Comparison of ENCODE assay signal across 14 mouse cellular contexts in genomic region chr4:125275259-125275658, GRCm38 (mm10).
DNase-seq lines count a peak whose midpoint lies in the region; ATAC-seq lines count a peak whose summit lies in the region.
"Had no signal": no experiment of that assay in that cellular context is flagged by ENCODE, and none has a peak within 500 bp of the region (broad histone marks: within the 10 kb centered on the region; RNA-seq: fewer than 3 reads in every experiment).

No protein-coding gene starts in this region.

- peaks cover 8% of the 10 kb centered on the region for H3K4me1 ChIP-seq in forebrain, embryonic 11.5 days (replicated peaks; ENCODE audit: control insufficient read depth, insufficient read depth, low read length)
- peaks cover 11% of the 10 kb centered on the region for H3K4me1 ChIP-seq in midbrain, embryonic 12.5 days

- H3K9me3 ChIP-seq in forebrain, embryonic 11.5 days (ENCODE audit: control insufficient read depth, low read length), result no peaks in the 10 kb centered on the region
- H3K9me3 ChIP-seq in midbrain, embryonic 12.5 days, result no peaks in the 10 kb centered on the region

- H3K4me2 ChIP-seq in forebrain, embryonic 11.5 days (ENCODE audit: low read depth, low read length, severe bottlenecking), result 0 out of 2 replicates have a peak overlapping the region, but pooled peaks have one; percentile 26
- H3K4me2 ChIP-seq in midbrain, embryonic 12.5 days (replicated peaks), result peak overlapping the region; percentile 13
- H3K4me2 ChIP-seq: heart, embryonic 11.5 days had no signal

- ATAC-seq in forebrain, embryonic 11.5 days (replicated peaks; ENCODE audit: low FRiP score), result no peak
- ATAC-seq in midbrain, embryonic 12.5 days (ENCODE audit: low FRiP score, low read depth), result no peak

- DNase-seq in retina, embryonic 14.5 days (ENCODE audit: low spot score), result peak; percentile 20
- DNase-seq in retina, postnatal 1 day, result no peak
- DNase-seq in forebrain, embryonic 11.5 days (ENCODE audit: low spot score), result no peak
- no peak for DNase-seq in ovary, postnatal 36 days (ENCODE audit: low spot score)
- DNase-seq in cerebellum, adult 11-12 months, result no peak
- no peak for DNase-seq in heart, postnatal 25 days (ENCODE audit: low spot score)
- DNase-seq: adrenal gland, postnatal 14 days; cerebellum, postnatal 14 days; kidney, postnatal 14 days; lung, postnatal 14 days; thymus, postnatal 4 days had no signal

- no peak overlapping the region for H3K27ac ChIP-seq in forebrain, embryonic 11.5 days (ENCODE audit: low read depth, low read length)
- no peak overlapping the region for H3K27ac ChIP-seq in midbrain, embryonic 12.5 days (replicated peaks)

- intact Hi-C loops in heart, postnatal 25 days (cut with DNase I), result no loop called here

- no peak overlapping the region; the same call in 1 of the 2 replicates for H3K9ac ChIP-seq in forebrain, embryonic 11.5 days (ENCODE audit: low read length)
- no peak overlapping the region for H3K9ac ChIP-seq in midbrain, embryonic 12.5 days (replicated peaks)

- no peak overlapping the region for H3K4me3 ChIP-seq in forebrain, embryonic 11.5 days (ENCODE audit: low read depth, low read length)
- no peak overlapping the region for H3K4me3 ChIP-seq in midbrain, embryonic 12.5 days

- WGBS in forebrain, embryonic 11.5 days, result under 1% methylated on average over 13 of the region's 13 CpGs
- WGBS in midbrain, embryonic 12.5 days, result 3% methylated on average over 13 of the region's 13 CpGs

- no peaks in the 10 kb centered on the region for H3K36me3 ChIP-seq in forebrain, embryonic 11.5 days (ENCODE audit: control insufficient read depth, insufficient read depth, low read length)
- no peaks in the 10 kb centered on the region for H3K36me3 ChIP-seq in midbrain, embryonic 12.5 days
- H3K36me3 ChIP-seq: G1E had no signal

- peaks cover 15% of the 10 kb centered on the region for H3K27me3 ChIP-seq in forebrain, embryonic 11.5 days (ENCODE audit: control insufficient read depth, insufficient read depth, low read length)
- peaks cover 72% of the 10 kb centered on the region for H3K27me3 ChIP-seq in midbrain, embryonic 12.5 days
